Mouse (Mus musculus): ENCODE measurements at regions not wholly inside any gene's neighbourhood (a gene's known extent, or its start where the extent isn't known, plus 50 kb on each side); places are given as distances from the start of the nearest gene placed in this dataset.
"Not testable (repeated sequence)": the region's sequence is repeated elsewhere in the genome, so short reads cannot be mapped to it uniquely, and the experiment has no call there.

DNA sequence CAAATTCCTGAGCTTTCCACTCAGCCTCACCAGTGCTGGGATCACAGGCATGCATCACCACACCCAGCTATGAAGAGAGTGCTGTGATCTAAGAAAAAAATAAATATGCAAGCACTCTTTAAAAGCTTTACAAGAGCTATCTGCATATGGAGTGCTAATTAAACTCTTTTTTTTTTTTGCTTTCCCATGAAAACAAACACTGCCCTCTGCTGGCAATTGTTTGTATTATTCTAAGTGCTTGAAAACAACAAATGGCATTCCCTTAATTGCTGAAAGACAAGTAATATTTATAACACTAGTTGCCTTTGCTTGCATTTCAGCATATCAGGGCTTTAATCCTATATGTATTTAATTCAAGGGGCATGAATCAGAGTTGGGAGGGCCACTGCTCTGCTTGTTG, 91.8 kb downstream of the 5730507C01Rik start:
- DNase-seq (ENCODE audit: low spot score in 2 of 2): not testable (repeated sequence)

DNA sequence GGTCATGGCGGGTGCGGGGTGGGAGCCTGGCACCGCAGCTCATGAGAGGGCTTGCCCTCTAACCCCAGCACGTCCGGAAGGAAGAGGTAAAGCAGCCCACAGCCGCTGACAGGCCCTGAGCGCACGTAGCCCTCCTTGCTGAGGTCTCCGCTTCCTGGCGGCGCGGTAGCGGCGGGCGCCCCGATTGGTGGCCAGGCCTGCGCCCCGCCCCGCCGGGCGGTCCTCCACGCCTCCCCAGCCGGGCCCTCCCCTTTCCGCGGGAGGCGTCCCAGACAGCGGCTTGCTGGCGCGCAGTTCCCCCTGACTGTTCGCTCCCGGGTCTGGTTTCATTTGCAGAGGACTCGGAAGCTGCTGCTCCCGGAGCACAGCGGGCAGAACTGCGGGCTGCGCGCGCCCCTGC, 95.5 kb downstream of the 5730507C01Rik start:
- DNase-seq (ENCODE audit: low spot score in 2 of 2): peak; percentile 4 to 23

DNA sequence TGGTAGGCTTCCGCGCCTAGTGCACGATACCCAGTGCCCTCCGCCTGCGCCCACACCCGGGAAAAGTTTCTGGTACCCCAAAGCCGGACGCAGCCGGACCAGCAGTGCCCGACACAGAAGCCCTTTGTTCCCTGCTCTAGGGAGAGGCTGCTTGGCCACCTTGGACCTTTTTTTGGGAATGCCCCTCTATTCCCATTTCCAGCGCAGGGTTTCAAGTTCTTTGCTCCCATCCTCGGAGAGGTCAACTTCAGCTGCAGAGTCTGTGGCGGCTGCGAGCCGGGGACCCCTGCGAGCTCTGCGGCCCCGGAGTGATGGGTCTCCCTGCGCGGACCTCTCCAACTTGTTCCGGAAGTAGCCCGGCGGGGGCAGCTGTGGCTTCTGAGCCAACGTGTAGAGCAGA, 96.3 kb downstream of the 5730507C01Rik start:
- DNase-seq (ENCODE audit: low spot score in 2 of 2): not testable (repeated sequence)
